Mouse (Mus musculus) limb, embryonic 15.5 days (tissue): ENCODE results near the gene Zim1. TPM values are rescaled to one million over a fixed set of nuclear protein-coding genes. Genes with fewer than 3 reads are reported as not detected.

Experiments used
- ATAC-seq: fragments of 200-750 bp; cut with Nextera tagmentation; 2 replicates; pipeline ENCODE4 v1.8.0; 2017; ENCODE audit warnings: low read depth, moderate TSS enrichment; ENCODE audit not compliant: insufficient number of reproducible peaks, low FRiP score, low TSS enrichment
- H3K27ac ChIP-seq: fragments of 300-500 bp; sonication (generic); 2 replicates; pipeline ENCODE4 v1.5.1; 2015; ENCODE audit warnings: moderate library complexity, mild to moderate bottlenecking, inconsistent platforms
- H3K27me3 ChIP-seq: fragments of 300-500 bp; sonication (generic); 2 replicates; pipeline ENCODE4 v1.6.1; 2015; ENCODE audit warnings: inconsistent platforms
- H3K36me3 ChIP-seq: fragments of 300-500 bp; sonication (generic); 2 replicates; pipeline ENCODE4 v1.6.1; 2015; ENCODE audit warnings: inconsistent platforms
- H3K4me1 ChIP-seq: fragments of 300-500 bp; sonication (generic); 2 replicates; pipeline ENCODE4 v1.6.1; 2015; ENCODE audit warnings: inconsistent platforms
- H3K4me2 ChIP-seq: fragments of 300-500 bp; sonication (generic); 2 replicates; pipeline ENCODE4 v1.6.1; 2015; ENCODE audit warnings: mild to moderate bottlenecking, inconsistent platforms
- H3K4me3 ChIP-seq: fragments of 300-500 bp; sonication (generic); 2 replicates; pipeline ENCODE4 v1.5.1; 2015; ENCODE audit warnings: mild to moderate bottlenecking, inconsistent platforms
- H3K9ac ChIP-seq: fragments of 300-500 bp; sonication (generic); 2 replicates; pipeline ENCODE4 v1.6.1; 2015; ENCODE audit warnings: inconsistent platforms
- H3K9me3 ChIP-seq: fragments of 300-500 bp; sonication (generic); 2 replicates; pipeline ENCODE4 v1.6.1; 2016; ENCODE audit warnings: inconsistent platforms
- WGBS: fragments of 180-500 bp; shearing (Covaris S2); methylation state at CpG from one replicate; pipeline ENCODE4 v1.1.7; 2015; 5-methylcytosine and 5-hydroxymethylcytosine counted together
- polyA plus RNA-seq: library from polyadenylated mRNA; unstranded; fragments of >200 nt; fragmentation: Nextera tagmentation; extraction: Ambion mirVana; gene quantifications from 2 replicates; pipeline ENCODE4 v1.2.1, GENCODE M21; 2015

Gene Zim1
- polyA plus RNA-seq, 1 experiment from 2014 or later: 8.6 TPM

- H3K36me3 ChIP-seq: no peaks in the 10 kb centered on the region
Observed at GRCm38 (mm10) chr7:6638076-6638475, 58.2 kb downstream of the Zim1 start.

GRCm38 (mm10) chr7:6636741-6637140, 59.5 kb downstream of the Zim1 start:
- Histone ChIP-seq H3K27ac (no peak overlapping the region), H3K4me2 (no peak overlapping the region), H3K9me3 (0 out of 2 replicates have a peak, but pooled peaks cover 4% of the 10 kb centered on the region), H3K36me3 (no peaks in the 10 kb centered on the region), H3K4me3 (no peak overlapping the region), H3K4me1 (no peaks in the 10 kb centered on the region), H3K27me3 (no peaks in the 10 kb centered on the region), H3K9ac (no peak overlapping the region)
- no peak for ATAC-seq
- 88% methylated on average over 4 of the region's 4 CpGs for WGBS

More at GRCm38 (mm10) chr7:6638076-6638475, 58.2 kb downstream of the Zim1 start:
- WGBS: 92% methylated on average over 4 of the region's 4 CpGs
- H3K4me1 ChIP-seq: no peaks in the 10 kb centered on the region
- H3K9me3 ChIP-seq: 0 out of 2 replicates have a peak, but pooled peaks cover 4% of the 10 kb centered on the region
- ATAC-seq: no peak
- H3K4me3 ChIP-seq: no peak overlapping the region
- H3K27me3 ChIP-seq: no peaks in the 10 kb centered on the region
- H3K9ac ChIP-seq: no peak overlapping the region
- H3K4me2 ChIP-seq: no peak overlapping the region
- H3K27ac ChIP-seq: no peak overlapping the region

GRCm38 (mm10) chr7:6635831-6636230, 60.4 kb downstream of the Zim1 start:
- Histone ChIP-seq H3K4me1 (no peaks in the 10 kb centered on the region), H3K27me3 (no peaks in the 10 kb centered on the region), H3K9ac (no peak overlapping the region), H3K36me3 (no peaks in the 10 kb centered on the region), H3K27ac (no peak overlapping the region), H3K4me2 (no peak overlapping the region), H3K9me3 (0 out of 2 replicates have a peak, but pooled peaks cover 4% of the 10 kb centered on the region), H3K4me3 (no peak overlapping the region)
- WGBS: 69% methylated on average over 3 of the region's 3 CpGs
- no peak for ATAC-seq

Other genes starting within 250 kb of the Zim1 start
- gene Olfr1336, start 240.3 kb downstream of the Zim1 start, polyA plus RNA-seq: not detected in 2 replicates
- not detected in 2 replicates for gene Olfr1346, start 229.3 kb downstream of the Zim1 start, polyA plus RNA-seq
- not detected in 2 replicates for gene Olfr5, start 209.5 kb downstream of the Zim1 start, polyA plus RNA-seq
- not detected in 2 replicates for gene Olfr1347, start 196.7 kb downstream of the Zim1 start, polyA plus RNA-seq
- not detected in 2 replicates for gene Olfr1348, start 187.7 kb downstream of the Zim1 start, polyA plus RNA-seq
- gene Olfr1349, start 173.5 kb downstream of the Zim1 start, polyA plus RNA-seq: not detected in 2 replicates
- gene Olfr1350, start 131.6 kb downstream of the Zim1 start, polyA plus RNA-seq: not detected in 2 replicates
- 213 and 261 TPM in 2 replicates for gene Peg3, start 34.0 kb upstream of the Zim1 start, polyA plus RNA-seq
- gene Usp29, start 34.1 kb upstream of the Zim1 start, polyA plus RNA-seq: 9.6 and 10.7 TPM in 2 replicates